Mouse (Mus musculus) neural tube, embryonic 13.5 days (tissue): ENCODE measurements around the gene Ltk. TPM values are rescaled to one million over a fixed set of nuclear protein-coding genes. Genes with fewer than 3 reads are reported as not detected.

ENCODE experiments used
- ATAC-seq: fragments of 200-750 bp; cut with Nextera tagmentation; 2 replicates; pipeline ENCODE4 v1.8.0; 2017; ENCODE audit warnings: low read depth, mild to moderate bottlenecking, moderate TSS enrichment, moderate library complexity
- H3K27ac ChIP-seq: fragments of 300-500 bp; sonication (generic); replicated peaks from 2 replicates; pipeline ENCODE4 v1.5.1; 2015; ENCODE audit warnings: moderate library complexity, mild to moderate bottlenecking, inconsistent platforms
- H3K27me3 ChIP-seq: fragments of 300-500 bp; sonication (generic); 2 replicates; pipeline ENCODE4 v1.6.1; 2015; ENCODE audit warnings: mild to moderate bottlenecking, inconsistent platforms
- H3K36me3 ChIP-seq: fragments of 300-500 bp; sonication (generic); 2 replicates; pipeline ENCODE4 v1.6.1; 2015; ENCODE audit warnings: mild to moderate bottlenecking, inconsistent platforms
- H3K4me1 ChIP-seq: fragments of 300-500 bp; sonication (generic); replicated peaks from 2 replicates; pipeline ENCODE4 v1.6.1; 2015; ENCODE audit warnings: inconsistent platforms
- H3K4me2 ChIP-seq: fragments of 300-500 bp; sonication (generic); 2 replicates; pipeline ENCODE4 v1.6.1; 2015; ENCODE audit warnings: inconsistent platforms, mild to moderate bottlenecking, moderate library complexity
- H3K4me3 ChIP-seq: fragments of 300-500 bp; sonication (generic); 2 replicates; pipeline ENCODE4 v1.5.1; 2015; ENCODE audit warnings: mild to moderate bottlenecking, inconsistent platforms
- H3K9ac ChIP-seq: fragments of 300-500 bp; sonication (generic); 2 replicates; pipeline ENCODE4 v1.6.1; 2015; ENCODE audit warnings: moderate library complexity, mild to moderate bottlenecking, inconsistent platforms
- H3K9me3 ChIP-seq: fragments of 300-500 bp; sonication (generic); 2 replicates; pipeline ENCODE4 v1.6.1; 2016; ENCODE audit warnings: inconsistent platforms
- WGBS: fragments of 180-500 bp; shearing (Covaris S2); methylation state at CpG from one replicate; pipeline ENCODE4 v1.1.7; 2015; 5-methylcytosine and 5-hydroxymethylcytosine counted together
- polyA plus RNA-seq: library from polyadenylated mRNA; unstranded; fragments of >200 nt; fragmentation: Nextera tagmentation; extraction: Ambion mirVana; gene quantifications from 2 replicates; pipeline ENCODE4 v1.2.1, GENCODE M21; 2015

The Ltk gene
- polyA plus RNA-seq, 1 experiment from 2014 or later, result 0.50 TPM

- Histone ChIP-seq H3K4me1 (peaks cover 53% of the 10 kb centered on the region), H3K27me3 (peaks cover 44% of the 10 kb centered on the region), H3K36me3 (no peaks in the 10 kb centered on the region), H3K4me2 (peak overlapping the region; percentile 97), H3K4me3 (peak overlapping the region; percentile 77), H3K9ac (peak overlapping the region; percentile 92), H3K27ac (0 out of 2 replicates have a peak overlapping the region, but pooled peaks have one; percentile 33), H3K9me3 (no peaks in the 10 kb centered on the region)
- under 1% methylated on average over 48 of the region's 89 CpGs for whole genome bisulfite sequencing
- ATAC-seq, result peak; percentile 76
Observed at GRCm38 (mm10) chr2:119799181-119799960, 39.1 kb upstream of the Ltk start.

- no peak overlapping the region for H3K4me3 ChIP-seq
- H3K4me2 ChIP-seq, result peak overlapping the region; percentile 97
- no peak overlapping the region for H3K9ac ChIP-seq
- H3K27me3 ChIP-seq, result peaks cover 46% of the 10 kb centered on the region
- 9% methylated on average over 13 of the region's 13 CpGs for WGBS
- H3K27ac ChIP-seq, result no peak overlapping the region
- no peak for ATAC-seq
- peaks cover 44% of the 10 kb centered on the region for H3K4me1 ChIP-seq
- no peaks in the 10 kb centered on the region for H3K36me3 ChIP-seq
- no peaks in the 10 kb centered on the region for H3K9me3 ChIP-seq
Observed at GRCm38 (mm10) chr2:119798246-119798927, 38.2 kb upstream of the Ltk start.

DNA sequence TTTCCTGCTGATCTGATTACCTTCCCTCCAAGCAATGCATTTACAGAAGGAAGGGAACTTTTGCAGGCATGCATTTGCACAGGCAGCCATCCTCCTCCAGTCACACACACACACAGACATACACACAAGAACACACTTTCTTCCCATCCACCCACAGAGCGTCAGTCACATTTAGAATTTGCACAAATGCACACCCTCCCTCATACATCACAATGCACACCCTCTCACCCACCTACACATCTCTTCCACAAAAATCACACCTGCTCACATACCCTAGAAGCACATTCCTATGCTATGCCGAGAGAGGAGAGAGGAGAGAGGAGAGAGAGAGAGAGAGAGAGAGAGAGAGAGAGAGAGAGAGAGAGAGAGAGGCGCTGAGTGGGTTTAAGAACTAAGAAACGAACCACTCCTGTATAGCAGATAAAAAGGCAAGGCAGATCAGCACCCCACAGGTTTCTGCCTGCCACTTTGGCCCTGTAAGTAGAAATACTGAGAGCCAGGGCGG, 37.1 kb upstream of the Ltk start, which contains the start of gene Tyro3:
Gene Tyro3, plus strand, starts transcription at position 455 of the 505 bp plus-strand sequence.
- H3K27me3 ChIP-seq, result peaks cover 46% of the 10 kb centered on the region
- peaks cover 33% of the 10 kb centered on the region for H3K4me1 ChIP-seq
- no peaks in the 10 kb centered on the region for H3K9me3 ChIP-seq
- no peak within 1 kb of the TSS for H3K27ac ChIP-seq
- H3K36me3 ChIP-seq, result no peaks in the 10 kb centered on the region
- H3K4me3 ChIP-seq, result no peak within 1 kb of the TSS
- no peak within 1 kb of the TSS for H3K9ac ChIP-seq
- peak within 1 kb of the TSS; percentile 97; the same call in 1 of the 2 replicates for H3K4me2 ChIP-seq
- no peak for ATAC-seq
- 70% methylated on average over 5 of the region's 5 CpGs for WGBS

- ATAC-seq, result no peak
- no peaks in the 10 kb centered on the region for H3K36me3 ChIP-seq
- peaks cover 6% of the 10 kb centered on the region; the same call in 1 of the 2 replicates for H3K27me3 ChIP-seq
- no peak overlapping the region for H3K4me3 ChIP-seq
- H3K9me3 ChIP-seq, result no peaks in the 10 kb centered on the region
- H3K4me2 ChIP-seq, result no peak overlapping the region
- no peak overlapping the region for H3K9ac ChIP-seq
- no peak overlapping the region for H3K27ac ChIP-seq
- peaks cover 9% of the 10 kb centered on the region for H3K4me1 ChIP-seq
- 94% methylated on average over 2 of the region's 2 CpGs for WGBS
Observed at GRCm38 (mm10) chr2:119789996-119790395, 29.8 kb upstream of the Ltk start.

- peaks cover 14% of the 10 kb centered on the region for H3K36me3 ChIP-seq
- under 1% methylated on average over 44 of the region's 44 CpGs for WGBS
- H3K9me3 ChIP-seq, result no peaks in the 10 kb centered on the region
- peak; percentile 97 for ATAC-seq
- no peaks in the 10 kb centered on the region; the same call in 1 of the 2 replicates for H3K27me3 ChIP-seq
- peak within 1 kb of the TSS; percentile 70 for H3K4me2 ChIP-seq
- H3K4me1 ChIP-seq, result peaks cover 9% of the 10 kb centered on the region
- H3K27ac ChIP-seq, result peak within 1 kb of the TSS; percentile 90
- H3K9ac ChIP-seq, result peak within 1 kb of the TSS; percentile 74
- peak within 1 kb of the TSS; percentile 63 for H3K4me3 ChIP-seq
Observed at GRCm38 (mm10) chr2:119787206-119787883, 27.1 kb upstream of the Ltk start, which contains the start of gene Rpap1. Gene Rpap1 (minus strand): TSS chr2:119787537.

DNA sequence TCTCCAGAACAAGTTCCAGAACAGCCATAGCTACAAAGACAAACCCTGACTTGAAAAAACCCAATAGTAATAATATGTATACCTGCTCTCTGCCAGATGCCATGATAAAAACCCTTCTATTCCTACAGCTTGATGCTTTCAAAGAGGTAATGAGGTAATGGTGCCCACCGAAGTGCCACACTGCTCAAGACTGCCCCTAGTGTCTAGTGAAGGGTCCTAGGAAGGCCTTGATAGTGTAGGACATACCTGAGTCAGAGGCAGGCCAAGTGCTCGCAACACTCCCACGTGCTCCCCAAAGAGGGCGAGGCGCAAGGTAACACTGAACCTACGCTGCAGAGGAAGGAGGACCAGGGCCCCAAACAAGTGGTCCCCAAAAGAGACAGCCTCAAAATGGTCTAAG, 7.0 kb upstream of the Ltk start:
- ATAC-seq, result no peak
- Histone ChIP-seq H3K4me3 (no peak overlapping the region), H3K4me2 (no peak overlapping the region), H3K4me1 (no peaks in the 10 kb centered on the region), H3K9ac (no peak overlapping the region), H3K36me3 (peaks cover 78% of the 10 kb centered on the region), H3K27ac (no peak overlapping the region), H3K27me3 (peaks cover 2% of the 10 kb centered on the region), H3K9me3 (no peaks in the 10 kb centered on the region)
- 94% methylated on average over 6 of the region's 6 CpGs for WGBS

DNA sequence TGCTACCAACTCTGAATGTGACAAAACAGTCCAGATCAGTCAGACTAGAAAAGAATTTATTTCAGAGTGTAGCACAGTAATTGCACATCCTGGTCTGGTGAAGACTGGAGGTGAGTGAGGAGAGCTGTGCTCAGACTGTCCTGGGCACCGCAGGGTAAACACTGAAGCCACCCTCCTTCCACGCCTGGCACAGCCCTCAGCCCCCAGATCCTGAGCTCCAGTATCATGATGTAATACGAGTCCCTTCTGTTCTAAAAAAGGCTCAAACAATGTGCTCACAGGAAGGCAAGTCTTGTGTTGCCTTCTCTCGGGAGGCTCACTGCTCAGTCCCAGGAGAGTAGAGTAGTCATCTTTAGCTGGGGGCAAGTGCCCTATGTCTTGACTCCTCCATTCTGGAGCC, 3.7 kb upstream of the Ltk start:
- 72% methylated on average over 4 of the region's 4 CpGs for WGBS
- ATAC-seq, result no peak
- H3K4me1 ChIP-seq, result no peaks in the 10 kb centered on the region
- H3K36me3 ChIP-seq, result peaks cover 45% of the 10 kb centered on the region
- H3K27ac ChIP-seq, result no peak overlapping the region
- no peaks in the 10 kb centered on the region for H3K9me3 ChIP-seq
- no peak overlapping the region for H3K4me2 ChIP-seq
- H3K27me3 ChIP-seq, result peaks cover 34% of the 10 kb centered on the region
- H3K9ac ChIP-seq, result no peak overlapping the region
- no peak overlapping the region for H3K4me3 ChIP-seq

- H3K9ac ChIP-seq, result no peak overlapping the region
- no peak for ATAC-seq
- H3K4me2 ChIP-seq, result no peak overlapping the region
- no peak overlapping the region for H3K4me3 ChIP-seq
- H3K4me1 ChIP-seq, result peaks cover 15% of the 10 kb centered on the region
- WGBS, result 84% methylated on average over 1 of the region's 1 CpGs
- peaks cover 33% of the 10 kb centered on the region for H3K36me3 ChIP-seq
- H3K27me3 ChIP-seq, result peaks cover 51% of the 10 kb centered on the region
- H3K27ac ChIP-seq, result no peak overlapping the region
- H3K9me3 ChIP-seq, result no peaks in the 10 kb centered on the region
Observed at GRCm38 (mm10) chr2:119762276-119762675, 2.0 kb upstream of the Ltk start.

DNA sequence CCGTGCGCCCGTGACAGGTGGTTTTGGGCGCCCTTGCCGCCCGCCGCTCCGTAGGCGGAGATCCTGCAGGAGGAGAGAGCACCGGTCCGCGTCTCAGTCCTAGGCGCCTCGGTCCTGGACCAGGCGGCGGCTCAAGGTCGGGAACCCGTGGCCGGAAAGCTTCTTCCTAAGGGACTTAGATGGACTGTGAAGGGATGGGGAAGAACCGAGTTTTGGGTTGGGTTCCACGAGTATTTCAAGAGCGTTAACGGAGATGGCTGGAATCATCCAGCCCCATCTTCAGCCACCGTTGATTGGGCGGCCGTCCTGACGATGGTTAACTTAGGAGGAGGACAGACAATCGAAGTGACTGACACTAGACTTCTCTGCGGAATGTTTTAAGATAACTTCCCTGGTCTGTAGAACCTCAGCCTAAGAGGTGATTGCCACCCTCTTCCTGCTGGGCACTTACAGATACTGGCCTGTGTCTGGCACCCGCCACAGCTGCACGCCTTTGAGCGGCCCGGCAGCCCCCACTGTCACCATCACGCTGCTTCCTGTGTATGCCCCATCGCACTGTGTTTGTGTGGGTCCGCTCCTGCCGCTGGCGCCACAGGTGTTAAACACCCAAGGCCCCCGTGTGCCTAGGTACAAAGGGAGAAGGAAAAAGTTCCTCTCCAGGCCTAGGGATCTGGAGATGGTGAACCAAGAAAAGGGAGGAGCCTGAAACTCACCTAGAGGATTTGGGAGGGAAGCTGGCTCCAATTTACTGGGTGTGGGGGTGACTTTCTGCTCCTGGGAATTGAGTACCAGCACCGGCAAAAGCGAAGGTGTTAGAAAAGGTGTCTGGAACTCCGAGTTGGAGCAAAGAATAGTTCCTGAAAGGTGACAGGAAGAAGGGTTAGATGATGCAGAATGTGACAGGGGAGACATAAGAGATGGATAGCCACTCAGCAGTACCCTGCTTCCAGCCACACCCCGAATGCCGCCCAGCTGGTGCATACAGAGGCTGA, 1.1 kb downstream of the Ltk start:
- 5% methylated on average over 44 of the region's 44 CpGs for WGBS
- Histone ChIP-seq H3K27ac (no peak overlapping the region), H3K27me3 (peaks cover 63% of the 10 kb centered on the region), H3K4me2 (peak overlapping the region; percentile 99), H3K36me3 (peaks cover 10% of the 10 kb centered on the region), H3K9ac (peak overlapping the region; percentile 76; the same call in 1 of the 2 replicates), H3K4me3 (peak overlapping the region; percentile 62), H3K9me3 (no peaks in the 10 kb centered on the region), H3K4me1 (peaks cover 15% of the 10 kb centered on the region)
- ATAC-seq, result 0 out of 2 replicates have a peak, but pooled peaks have one; percentile 15

DNA sequence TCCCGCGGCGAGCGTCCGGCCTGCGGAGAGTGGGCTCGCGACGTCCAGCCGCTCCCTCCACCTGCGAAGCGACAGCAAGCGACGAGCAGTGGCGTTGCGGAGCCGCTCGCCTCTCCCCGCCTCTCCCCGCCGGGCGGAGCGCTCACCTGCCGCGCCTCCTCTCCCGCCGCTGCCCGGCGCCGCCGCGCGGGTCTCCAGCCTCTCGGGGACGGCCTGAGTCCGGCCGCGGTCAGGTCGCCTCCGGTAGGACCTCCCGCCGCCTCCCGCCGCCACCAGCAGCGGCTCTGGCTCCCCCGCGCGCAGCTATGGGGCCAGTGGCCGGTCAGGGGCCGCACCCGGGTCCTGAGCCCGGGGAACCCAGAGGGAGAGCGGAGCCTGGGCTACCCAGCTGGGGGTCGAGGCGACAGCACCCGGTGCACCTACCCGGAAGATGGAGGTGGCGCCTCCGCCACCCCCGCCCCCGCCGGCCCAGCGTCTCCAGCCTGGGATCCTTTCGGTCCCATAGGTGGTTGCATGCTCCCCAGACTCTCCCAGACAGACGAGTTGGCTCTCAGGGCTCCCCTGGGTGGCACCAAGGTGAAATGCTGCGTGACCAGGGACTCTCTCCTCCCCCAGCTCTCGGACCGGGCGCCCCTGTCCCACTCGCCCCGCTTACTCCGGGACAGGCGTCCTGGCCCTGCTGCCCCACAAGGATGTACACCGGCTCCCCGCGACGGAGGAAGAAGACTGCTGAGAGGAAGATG, 2.0 kb downstream of the Ltk start:
- Histone ChIP-seq H3K27ac (no peak overlapping the region), H3K27me3 (peaks cover 63% of the 10 kb centered on the region), H3K4me2 (peak overlapping the region; percentile 99), H3K9ac (peak overlapping the region; percentile 76), H3K4me1 (peaks cover 15% of the 10 kb centered on the region), H3K36me3 (peaks cover 1% of the 10 kb centered on the region; the same call in 1 of the 2 replicates), H3K9me3 (no peaks in the 10 kb centered on the region), H3K4me3 (peak overlapping the region; percentile 62)
- peak; percentile 49 for ATAC-seq
- WGBS, result under 1% methylated on average over 49 of the region's 77 CpGs
